Mouse (Mus musculus) liver, embryonic 11.5 days (tissue): Measurements from ENCODE around the gene Wdr1. TPM values are rescaled to one million over a fixed set of nuclear protein-coding genes. Genes with fewer than 3 reads are reported as not detected.

ENCODE experiments used
- ATAC-seq: fragments of 200-750 bp; cut with Nextera tagmentation; replicated peaks from 2 replicates; pipeline ENCODE4 v1.8.0; 2017; ENCODE audit warnings: moderate number of reproducible peaks, mild to moderate bottlenecking, moderate TSS enrichment, moderate library complexity; ENCODE audit not compliant: low FRiP score
- DNase-seq: peaks from one replicate; pipeline ENCODE4 v3.0.0-alpha.2; 2017; ENCODE audit warnings: low spot score
- H3K27ac ChIP-seq: fragments of 300-500 bp; sonication (generic); 2 replicates; pipeline ENCODE4 v1.5.1; 2014; ENCODE audit warnings: mild to moderate bottlenecking, low read depth, low read length, control low read depth
- H3K27me3 ChIP-seq: fragments of 300-500 bp; sonication (generic); replicated peaks from 2 replicates; pipeline ENCODE4 v1.6.1; 2014; ENCODE audit warnings: low read length, mixed read lengths; ENCODE audit not compliant: control insufficient read depth, insufficient read depth
- H3K36me3 ChIP-seq: fragments of 300-500 bp; sonication (generic); 2 replicates; pipeline ENCODE4 v1.6.1; 2014; ENCODE audit warnings: mild to moderate bottlenecking, low read length, moderate library complexity, mixed read lengths; ENCODE audit not compliant: control insufficient read depth, insufficient read depth
- H3K4me1 ChIP-seq: fragments of 300-500 bp; sonication (generic); replicated peaks from 2 replicates; pipeline ENCODE4 v1.6.1; 2014; ENCODE audit warnings: low read length, mixed read lengths; ENCODE audit not compliant: control insufficient read depth, insufficient read depth
- H3K4me2 ChIP-seq: fragments of 300-500 bp; sonication (generic); 2 replicates; pipeline ENCODE4 v1.6.1; 2014; ENCODE audit warnings: mild to moderate bottlenecking, control low read depth, moderate library complexity
- H3K4me3 ChIP-seq: fragments of 300-500 bp; sonication (generic); 2 replicates; pipeline ENCODE4 v1.5.1; 2014; ENCODE audit warnings: low read depth, low read length, control low read depth
- H3K9ac ChIP-seq: fragments of 300-500 bp; sonication (generic); 2 replicates; pipeline ENCODE4 v1.6.1; 2014; ENCODE audit warnings: low read depth, low read length, control low read depth
- H3K9me3 ChIP-seq: fragments of 300-500 bp; sonication (generic); 2 replicates; pipeline ENCODE4 v1.6.1; 2016; ENCODE audit warnings: low read length, inconsistent platforms, mixed read lengths; ENCODE audit not compliant: control insufficient read depth
- WGBS: fragments of 180-500 bp; shearing (Covaris S2); extraction: QIAGEN DNeasy Blood & Tissue Kit; methylation state at CpG from one replicate; pipeline ENCODE4 v1.1.7; 2014; 5-methylcytosine and 5-hydroxymethylcytosine counted together
- polyA plus RNA-seq: library from polyadenylated mRNA; unstranded; fragments of >200 nt; fragmentation: Nextera tagmentation; extraction: Ambion mirVana; gene quantifications from 2 replicates; pipeline ENCODE4 v1.2.1, GENCODE M21; 2014

Wdr1 gene
- polyA plus RNA-seq, 1 experiment from 2014 or later: 178 TPM

DNA sequence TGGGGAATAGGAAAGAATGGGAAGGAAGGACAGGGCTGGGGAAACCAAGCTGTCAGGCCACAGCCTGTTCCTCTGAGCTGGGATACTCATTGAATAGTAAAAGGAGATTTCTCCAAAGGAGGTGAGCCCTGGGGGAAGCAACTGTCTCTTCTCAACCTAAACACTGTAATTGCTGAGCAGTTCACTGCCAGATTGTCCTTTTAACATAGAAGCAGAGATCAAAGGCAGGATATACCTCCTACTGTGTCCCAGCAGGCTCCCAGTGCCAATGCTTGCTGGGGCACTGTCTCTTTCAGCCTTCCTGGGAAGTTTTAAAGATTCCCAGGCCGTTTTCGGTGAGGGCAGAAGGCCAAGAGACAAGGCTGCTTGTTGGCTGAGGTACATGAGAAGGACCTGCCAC, 50.0 kb downstream of the Wdr1 start:
- H3K27ac ChIP-seq: no peak overlapping the region; the same call in 1 of the 2 replicates
- H3K4me2 ChIP-seq: peak overlapping the region; percentile 15
- 21% methylated on average over 2 of the region's 2 CpGs for WGBS
- no peaks in the 10 kb centered on the region for H3K27me3 ChIP-seq
- peaks cover 26% of the 10 kb centered on the region for H3K4me1 ChIP-seq
- H3K4me3 ChIP-seq: no peak overlapping the region
- H3K9me3 ChIP-seq: no peaks in the 10 kb centered on the region
- ATAC-seq: no peak
- DNase-seq: no peak
- H3K9ac ChIP-seq: peak overlapping the region; percentile 46
- no peaks in the 10 kb centered on the region for H3K36me3 ChIP-seq

DNA sequence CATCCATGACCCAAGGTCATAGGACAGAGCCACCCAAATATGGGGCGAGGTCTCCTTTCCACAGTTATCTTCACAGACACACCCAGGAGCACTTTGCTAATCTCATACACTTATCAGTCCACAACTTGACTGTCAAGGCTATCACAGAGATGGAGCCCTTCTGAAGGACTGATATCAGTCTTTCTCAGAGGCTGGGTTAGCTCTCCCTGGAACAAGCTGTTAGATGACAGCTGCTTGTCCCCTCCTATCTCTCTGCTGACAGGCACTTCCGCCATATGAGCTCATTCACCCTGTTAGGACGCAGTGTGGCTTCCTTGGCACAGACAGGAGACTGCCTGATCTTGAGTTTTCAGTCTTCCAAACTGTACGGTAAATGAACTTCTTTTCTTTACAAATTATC, 53.5 kb downstream of the Wdr1 start:
- H3K27me3 ChIP-seq: no peaks in the 10 kb centered on the region
- peak overlapping the region; percentile 96 for H3K27ac ChIP-seq
- no peaks in the 10 kb centered on the region for H3K9me3 ChIP-seq
- peaks cover 44% of the 10 kb centered on the region for H3K4me1 ChIP-seq
- peak overlapping the region; percentile 60 for H3K9ac ChIP-seq
- 38% methylated on average over 4 of the region's 4 CpGs for WGBS
- peak; percentile 92 for ATAC-seq
- no peak for DNase-seq
- peak overlapping the region; percentile 65 for H3K4me2 ChIP-seq
- H3K36me3 ChIP-seq: no peaks in the 10 kb centered on the region
- peak overlapping the region; percentile 30 for H3K4me3 ChIP-seq

DNA sequence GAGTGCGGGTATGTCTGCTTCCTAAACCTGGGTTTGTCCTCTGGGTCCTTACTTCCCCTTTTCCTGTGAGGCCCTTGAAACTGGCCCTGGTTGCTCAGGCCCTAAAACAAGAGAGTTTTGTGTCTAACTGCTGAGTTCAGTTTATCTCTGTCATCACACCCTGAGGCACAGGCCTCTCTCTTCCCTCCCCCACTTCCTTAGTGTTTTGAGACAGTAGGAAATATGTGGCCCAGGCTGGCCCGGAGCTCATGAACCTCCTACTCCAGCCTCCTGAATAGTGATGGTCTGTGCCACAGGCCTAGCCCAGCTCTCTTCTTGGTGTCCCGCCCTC, 57.6 kb downstream of the Wdr1 start:
- no peaks in the 10 kb centered on the region for H3K27me3 ChIP-seq
- 41% methylated on average over 3 of the region's 3 CpGs for WGBS
- peaks cover 44% of the 10 kb centered on the region for H3K4me1 ChIP-seq
- no peaks in the 10 kb centered on the region for H3K36me3 ChIP-seq
- ATAC-seq (peak; percentile 56), DNase-seq (no peak)
- peak overlapping the region; percentile 83 for H3K27ac ChIP-seq
- peak overlapping the region; percentile 37 for H3K4me2 ChIP-seq
- H3K9ac ChIP-seq: peak overlapping the region; percentile 41
- H3K9me3 ChIP-seq: no peaks in the 10 kb centered on the region
- H3K4me3 ChIP-seq: no peak overlapping the region

GRCm38 (mm10) chr5:38504747-38505434, 58.1 kb downstream of the Wdr1 start:
- DNase-seq (no peak), ATAC-seq (no peak; the same call in 1 of the 2 replicates)
- Histone ChIP-seq H3K4me2 (peak overlapping the region; percentile 37), H3K4me1 (peaks cover 40% of the 10 kb centered on the region), H3K36me3 (no peaks in the 10 kb centered on the region), H3K4me3 (no peak overlapping the region), H3K9me3 (no peaks in the 10 kb centered on the region), H3K27me3 (no peaks in the 10 kb centered on the region), H3K27ac (peak overlapping the region; percentile 83), H3K9ac (peak overlapping the region; percentile 41)
- 47% methylated on average over 6 of the region's 6 CpGs for WGBS

- Histone ChIP-seq H3K4me3 (no peak overlapping the region), H3K4me2 (no peak overlapping the region), H3K9ac (no peak overlapping the region), H3K4me1 (peaks cover 39% of the 10 kb centered on the region), H3K27ac (no peak overlapping the region), H3K9me3 (no peaks in the 10 kb centered on the region), H3K36me3 (no peaks in the 10 kb centered on the region), H3K27me3 (no peaks in the 10 kb centered on the region)
- no peak for ATAC-seq
- 84% methylated on average over 1 of the region's 1 CpGs for WGBS
- DNase-seq: no peak
Observed at GRCm38 (mm10) chr5:38504116-38504515, 58.9 kb downstream of the Wdr1 start.

DNA sequence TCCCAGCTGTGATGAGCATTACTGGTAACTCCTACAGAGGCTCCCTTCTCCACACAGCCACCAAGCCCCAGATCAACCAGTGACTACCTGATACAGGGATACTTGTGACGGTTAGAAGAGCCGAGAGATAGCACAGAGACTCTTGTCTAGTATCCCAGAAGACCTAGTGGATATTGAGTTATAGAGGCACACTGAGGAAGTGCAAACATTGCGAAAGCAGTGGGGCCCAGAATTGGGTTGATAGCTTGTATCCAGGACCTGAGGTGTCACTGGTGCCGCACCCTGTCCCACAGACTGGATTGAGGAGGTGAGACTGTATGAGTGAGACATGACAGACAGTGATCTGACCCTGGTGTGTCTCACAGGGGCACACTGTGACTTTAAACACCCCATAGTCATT, 60.0 kb downstream of the Wdr1 start, which contains the start of gene Slc2a9:
Slc2a9 (minus strand) TSS at position 152 of the 400 bp plus-strand sequence.
- Histone ChIP-seq H3K36me3 (no peaks in the 10 kb centered on the region), H3K9ac (peak within 1 kb of the TSS; percentile 42; the same call in 1 of the 2 replicates), H3K4me3 (no peak within 1 kb of the TSS), H3K4me2 (no peak within 1 kb of the TSS; the same call in 1 of the 2 replicates), H3K27me3 (no peaks in the 10 kb centered on the region), H3K27ac (peak within 1 kb of the TSS; percentile 49; the same call in 1 of the 2 replicates), H3K4me1 (peaks cover 37% of the 10 kb centered on the region), H3K9me3 (no peaks in the 10 kb centered on the region)
- ATAC-seq: peak; percentile 8; the same call in 1 of the 2 replicates
- DNase-seq: no peak
- whole genome bisulfite sequencing: 54% methylated on average over 4 of the region's 4 CpGs

- no peak for DNase-seq
- Histone ChIP-seq H3K4me3 (no peak overlapping the region), H3K9ac (no peak overlapping the region), H3K9me3 (no peaks in the 10 kb centered on the region), H3K4me2 (no peak overlapping the region), H3K27ac (peak overlapping the region; percentile 27; the same call in 1 of the 2 replicates), H3K4me1 (peaks cover 20% of the 10 kb centered on the region), H3K36me3 (no peaks in the 10 kb centered on the region), H3K27me3 (no peaks in the 10 kb centered on the region)
- 72% methylated on average over 8 of the region's 8 CpGs for WGBS
- peak; percentile 46 for ATAC-seq
Observed at GRCm38 (mm10) chr5:38500043-38500442, 63.0 kb downstream of the Wdr1 start.

GRCm38 (mm10) chr5:38499316-38499811, 63.7 kb downstream of the Wdr1 start:
- no peak overlapping the region for H3K4me3 ChIP-seq
- H3K9me3 ChIP-seq: no peaks in the 10 kb centered on the region
- ATAC-seq: no peak
- no peaks in the 10 kb centered on the region for H3K27me3 ChIP-seq
- no peaks in the 10 kb centered on the region for H3K36me3 ChIP-seq
- no peak for DNase-seq
- peaks cover 13% of the 10 kb centered on the region for H3K4me1 ChIP-seq
- H3K4me2 ChIP-seq: no peak overlapping the region
- H3K27ac ChIP-seq: no peak overlapping the region
- no peak overlapping the region for H3K9ac ChIP-seq
- WGBS: 86% methylated on average over 7 of the region's 7 CpGs

- no peak overlapping the region for H3K4me2 ChIP-seq
- no peak overlapping the region for H3K27ac ChIP-seq
- H3K27me3 ChIP-seq: no peaks in the 10 kb centered on the region
- DNase-seq (no peak), ATAC-seq (no peak)
- H3K9ac ChIP-seq: no peak overlapping the region
- peaks cover 8% of the 10 kb centered on the region for H3K4me1 ChIP-seq
- H3K4me3 ChIP-seq: no peak overlapping the region
- WGBS: 80% methylated on average over 5 of the region's 5 CpGs
- H3K9me3 ChIP-seq: no peaks in the 10 kb centered on the region
- no peaks in the 10 kb centered on the region for H3K36me3 ChIP-seq
Observed at GRCm38 (mm10) chr5:38498479-38498878, 64.5 kb downstream of the Wdr1 start.
